Mouse (Mus musculus) intestine, embryonic 14.5 days (tissue): ENCODE results near the gene Camk2d. TPM values are rescaled to one million over a fixed set of nuclear protein-coding genes. Genes with fewer than 3 reads are reported as not detected.

Experiments used
- ATAC-seq: fragments of 200-750 bp; cut with Nextera tagmentation; replicated peaks from 2 replicates; pipeline ENCODE4 v1.8.0; 2017; ENCODE audit warnings: low read depth, moderate number of reproducible peaks, moderate TSS enrichment, moderate library complexity; ENCODE audit not compliant: low FRiP score, low TSS enrichment
- DNase-seq: peaks from one replicate; pipeline ENCODE4 v3.0.0-alpha.2; 2018; ENCODE audit warnings: low spot score
- H3K27ac ChIP-seq: fragments of 300-500 bp; sonication (generic); 2 replicates; pipeline ENCODE4 v1.5.1; 2014; ENCODE audit warnings: low read depth, mild to moderate bottlenecking, control low read depth
- H3K27me3 ChIP-seq: fragments of 300-500 bp; sonication (generic); replicated peaks from 2 replicates; pipeline ENCODE4 v1.6.1; 2014; ENCODE audit warnings: low read length, control low read depth; ENCODE audit not compliant: control insufficient read depth, insufficient read depth
- H3K36me3 ChIP-seq: fragments of 300-500 bp; sonication (generic); 2 replicates; pipeline ENCODE4 v1.6.1; 2014; ENCODE audit warnings: low read length, control low read depth; ENCODE audit not compliant: control insufficient read depth, insufficient read depth
- H3K4me1 ChIP-seq: fragments of 300-500 bp; sonication (generic); replicated peaks from 2 replicates; pipeline ENCODE4 v1.6.1; 2014; ENCODE audit warnings: low read length, control low read depth, mixed read lengths; ENCODE audit not compliant: control insufficient read depth, insufficient read depth
- H3K4me2 ChIP-seq: fragments of 300-500 bp; sonication (generic); 2 replicates; pipeline ENCODE4 v1.6.1; 2014; ENCODE audit warnings: low read length
- H3K4me3 ChIP-seq: fragments of 300-500 bp; sonication (generic); 2 replicates; pipeline ENCODE4 v1.5.1; 2014; ENCODE audit warnings: low read depth, low read length, control low read depth, mixed read lengths
- H3K9ac ChIP-seq: fragments of 300-500 bp; sonication (generic); 2 replicates; pipeline ENCODE4 v1.6.1; 2014; ENCODE audit warnings: mild to moderate bottlenecking, low read length
- H3K9me3 ChIP-seq: fragments of 300-500 bp; sonication (generic); 2 replicates; pipeline ENCODE4 v1.6.1; 2016; ENCODE audit warnings: low read length, control low read depth; ENCODE audit not compliant: control insufficient read depth
- WGBS: fragments of 180-500 bp; shearing (Covaris S2); extraction: QIAGEN DNeasy Blood & Tissue Kit; methylation state at CpG from one replicate; pipeline ENCODE4 v1.1.7; 2014; 5-methylcytosine and 5-hydroxymethylcytosine counted together
- polyA plus RNA-seq: library from polyadenylated mRNA; unstranded; fragments of >200 nt; fragmentation: Nextera tagmentation; extraction: Ambion mirVana; gene quantifications from 2 replicates; pipeline ENCODE4 v1.2.1, GENCODE M21; 2014

Camk2d gene
- polyA plus RNA-seq, 1 experiment from 2014 or later = 47.0 TPM

GRCm38 (mm10) chr3:126764745-126765144 lies 168.6 kb downstream of the Camk2d start:
- ATAC-seq = no peak
- Histone ChIP-seq H3K9ac (no peak overlapping the region), H3K27ac (no peak overlapping the region), H3K9me3 (no peaks in the 10 kb centered on the region), H3K27me3 (no peaks in the 10 kb centered on the region), H3K36me3 (no peaks in the 10 kb centered on the region), H3K4me3 (no peak overlapping the region), H3K4me1 (no peaks in the 10 kb centered on the region), H3K4me2 (no peak overlapping the region)
- 94% methylated on average over 4 of the region's 4 CpGs for WGBS
- no peak for DNase-seq

- H3K4me1 ChIP-seq = no peaks in the 10 kb centered on the region
- no peaks in the 10 kb centered on the region for H3K27me3 ChIP-seq
- no peak overlapping the region for H3K4me3 ChIP-seq
- no peak for ATAC-seq
- no peak overlapping the region for H3K4me2 ChIP-seq
- no peaks in the 10 kb centered on the region for H3K9me3 ChIP-seq
- no peak overlapping the region for H3K27ac ChIP-seq
- H3K9ac ChIP-seq = no peak overlapping the region
- H3K36me3 ChIP-seq = no peaks in the 10 kb centered on the region
- no peak for DNase-seq
- 25% methylated on average over 6 of the region's 6 CpGs for WGBS
Observed at GRCm38 (mm10) chr3:126770056-126770455, 174.0 kb downstream of the Camk2d start.

GRCm38 (mm10) chr3:126771032-126771431 lies 174.9 kb downstream of the Camk2d start:
- Histone ChIP-seq H3K27me3 (no peaks in the 10 kb centered on the region), H3K4me3 (no peak overlapping the region), H3K36me3 (no peaks in the 10 kb centered on the region), H3K9me3 (no peaks in the 10 kb centered on the region), H3K9ac (no peak overlapping the region), H3K27ac (no peak overlapping the region), H3K4me2 (no peak overlapping the region), H3K4me1 (no peaks in the 10 kb centered on the region)
- ATAC-seq (peak; percentile 19; the same call in 1 of the 2 replicates), DNase-seq (no peak)
- 45% methylated on average over 8 of the region's 8 CpGs for WGBS

GRCm38 (mm10) chr3:126771541-126771940 lies 175.4 kb downstream of the Camk2d start:
- DNase-seq (peak; percentile 75), ATAC-seq (peak; percentile 88)
- Histone ChIP-seq H3K4me3 (no peak overlapping the region), H3K4me2 (no peak overlapping the region), H3K9me3 (no peaks in the 10 kb centered on the region), H3K4me1 (no peaks in the 10 kb centered on the region), H3K9ac (no peak overlapping the region), H3K27ac (no peak overlapping the region), H3K27me3 (no peaks in the 10 kb centered on the region), H3K36me3 (no peaks in the 10 kb centered on the region)
- WGBS = 21% methylated on average over 6 of the region's 6 CpGs

GRCm38 (mm10) chr3:126776001-126776400 lies 179.9 kb downstream of the Camk2d start:
- no peak for DNase-seq
- H3K36me3 ChIP-seq = no peaks in the 10 kb centered on the region
- no peak overlapping the region for H3K9ac ChIP-seq
- no peaks in the 10 kb centered on the region for H3K4me1 ChIP-seq
- H3K27me3 ChIP-seq = no peaks in the 10 kb centered on the region
- H3K9me3 ChIP-seq = no peaks in the 10 kb centered on the region
- H3K4me3 ChIP-seq = no peak overlapping the region
- no peak overlapping the region for H3K4me2 ChIP-seq
- ATAC-seq = no peak
- no peak overlapping the region for H3K27ac ChIP-seq

GRCm38 (mm10) chr3:126777101-126777500 lies 181.0 kb downstream of the Camk2d start:
- H3K27ac ChIP-seq = no peak overlapping the region
- no peaks in the 10 kb centered on the region for H3K36me3 ChIP-seq
- no peaks in the 10 kb centered on the region for H3K27me3 ChIP-seq
- H3K9me3 ChIP-seq = no peaks in the 10 kb centered on the region
- H3K4me2 ChIP-seq = no peak overlapping the region
- H3K4me3 ChIP-seq = no peak overlapping the region
- no peaks in the 10 kb centered on the region for H3K4me1 ChIP-seq
- WGBS = 96% methylated on average over 9 of the region's 9 CpGs
- no peak overlapping the region for H3K9ac ChIP-seq
- no peak for DNase-seq
- ATAC-seq = no peak

- Histone ChIP-seq H3K27ac (no peak overlapping the region), H3K4me1 (no peaks in the 10 kb centered on the region), H3K4me2 (no peak overlapping the region), H3K4me3 (no peak overlapping the region), H3K9ac (no peak overlapping the region), H3K27me3 (no peaks in the 10 kb centered on the region), H3K9me3 (no peaks in the 10 kb centered on the region), H3K36me3 (no peaks in the 10 kb centered on the region)
- no peak for ATAC-seq
- whole genome bisulfite sequencing = 98% methylated on average over 1 of the region's 1 CpGs
- no peak for DNase-seq
Observed at GRCm38 (mm10) chr3:126777879-126778278, 181.8 kb downstream of the Camk2d start.

GRCm38 (mm10) chr3:126780014-126780615 lies 184.0 kb downstream of the Camk2d start:
- Histone ChIP-seq H3K36me3 (0 out of 2 replicates have a peak, but pooled peaks cover 3% of the 10 kb centered on the region), H3K27ac (no peak overlapping the region), H3K4me1 (no peaks in the 10 kb centered on the region), H3K27me3 (no peaks in the 10 kb centered on the region), H3K9me3 (no peaks in the 10 kb centered on the region), H3K4me2 (no peak overlapping the region), H3K4me3 (no peak overlapping the region), H3K9ac (no peak overlapping the region)
- 62% methylated on average over 5 of the region's 5 CpGs for WGBS
- ATAC-seq (no peak), DNase-seq (no peak)
